Mouse (Mus musculus) frontal cortex, postnatal 10 days (tissue): ENCODE measurements around the gene Fam117b.

Experiments used
- DNase-seq, 2 experiments: peaks; one replicate each; pipeline ENCODE4 v3.0.0; 2022; ENCODE audit warnings: low spot score in 2 of 2, mixed read lengths in 1 of 2

The Fam117b gene

GRCm38 (mm10) chr1:59912413-59913157 is at the start of gene Fam117b:
Gene Fam117b, plus strand, starts transcription at chr1:59913006.
- peak; percentile 98 for DNase-seq

- DNase-seq = no peak
These were observed 44.8 kb upstream of the Fam117b start for GRCm38 (mm10) chr1:59868041-59868440.

DNA sequence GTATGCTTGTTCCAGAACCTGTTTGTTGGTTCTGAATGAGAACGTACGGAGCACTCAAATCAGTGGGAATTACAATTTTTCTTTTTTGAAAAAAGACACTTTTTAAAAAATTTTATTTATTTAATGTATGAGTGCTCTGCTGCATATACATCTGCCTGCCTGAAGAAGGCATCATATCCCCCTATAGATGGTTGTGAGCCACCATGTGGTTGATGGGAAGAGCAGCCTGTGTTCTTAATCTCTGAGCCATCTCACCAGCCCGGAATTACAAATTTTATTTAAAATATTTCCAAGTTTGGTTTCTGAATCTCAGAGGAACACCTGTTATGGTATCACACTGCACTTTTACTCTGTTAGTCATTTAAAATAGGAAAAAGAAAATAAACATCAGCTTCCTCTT is 38.8 kb upstream of the Fam117b start:
- no peak for DNase-seq

GRCm38 (mm10) chr1:59878098-59878497 is 34.7 kb upstream of the Fam117b start:
- no peak for DNase-seq

- peak in 1 of 2 experiments; percentile 74 for DNase-seq
These were observed 29.3 kb upstream of the Fam117b start for GRCm38 (mm10) chr1:59883349-59884134.

DNA sequence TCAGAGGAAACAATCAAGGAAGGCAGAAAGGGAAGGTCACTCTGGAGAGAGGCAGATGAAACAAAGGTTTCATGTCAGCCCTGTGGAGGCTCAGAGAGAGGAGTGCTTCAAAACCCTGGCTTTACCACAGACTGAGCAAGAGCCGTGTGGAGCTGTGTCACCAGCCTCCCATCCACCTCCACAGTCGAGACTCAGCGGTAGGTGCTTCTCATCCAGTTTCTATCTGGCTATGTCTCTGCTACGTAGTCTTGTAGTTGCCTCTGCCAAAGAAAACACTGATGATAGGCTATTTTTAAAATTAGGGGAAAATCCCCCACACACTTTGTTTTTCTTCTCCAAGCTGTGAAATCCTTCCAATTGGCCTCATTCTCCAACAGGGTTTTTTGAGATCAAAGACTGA is 25.9 kb upstream of the Fam117b start:
- DNase-seq = no peak

DNA sequence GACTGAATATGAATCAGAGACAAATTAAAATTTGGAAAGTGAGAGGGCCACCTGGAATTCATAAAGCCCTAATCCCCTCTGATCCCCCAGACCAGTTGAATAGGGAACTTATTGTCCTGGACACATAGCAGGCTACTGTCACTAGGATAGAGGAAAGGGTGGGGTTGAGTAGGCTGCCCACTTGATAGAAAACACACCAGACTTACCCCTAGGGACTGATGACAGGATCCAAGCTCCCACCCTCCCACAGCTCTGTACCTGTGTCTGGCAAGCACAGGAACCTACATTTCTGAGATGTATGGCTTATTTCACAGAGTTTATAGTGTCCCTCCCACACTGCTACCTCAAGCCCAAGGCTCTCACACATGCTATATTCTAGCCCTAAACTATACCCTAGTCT is 24.8 kb upstream of the Fam117b start:
- DNase-seq = no peak

- no peak for DNase-seq
These were observed 21.6 kb upstream of the Fam117b start for GRCm38 (mm10) chr1:59891185-59891584.

DNA sequence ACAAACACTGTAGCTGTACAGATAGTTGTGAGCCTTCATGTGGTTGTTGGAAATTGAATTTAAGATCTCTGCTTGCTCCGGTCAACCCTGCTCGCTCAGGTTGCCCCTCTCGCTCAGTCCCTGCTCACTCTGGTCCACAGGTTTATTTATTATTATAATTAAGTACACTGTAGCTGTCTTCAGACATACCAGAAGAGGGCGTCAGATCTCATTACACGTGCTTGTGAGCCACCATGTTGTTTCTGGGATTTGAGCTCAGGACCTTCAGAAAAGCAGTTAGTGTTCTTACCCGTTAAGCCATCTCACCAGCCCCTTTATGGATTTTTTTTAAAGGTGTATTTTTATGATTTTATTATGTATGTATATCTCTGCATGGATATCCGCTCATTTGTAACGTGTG is 20.0 kb upstream of the Fam117b start:
- no peak for DNase-seq

DNA sequence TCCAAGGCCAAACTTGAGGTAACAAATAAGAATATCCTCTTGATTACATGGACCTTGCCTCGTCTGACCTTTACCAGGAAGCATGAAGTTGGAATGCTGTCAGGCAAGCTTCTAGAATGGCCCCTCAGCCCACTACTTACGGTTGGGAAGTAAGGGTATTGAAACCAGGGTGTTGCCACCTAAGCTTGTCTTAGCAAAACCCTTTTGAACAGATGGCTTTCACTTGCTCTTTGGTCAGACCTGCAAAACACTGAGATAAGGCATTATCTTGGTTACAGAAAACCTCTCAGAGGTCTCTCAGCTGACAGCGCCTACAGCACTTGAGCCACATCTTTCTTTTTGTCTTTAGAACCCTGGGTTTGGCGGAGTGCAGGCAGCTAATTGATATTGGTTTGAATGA is 18.8 kb upstream of the Fam117b start:
- no peak for DNase-seq

GRCm38 (mm10) chr1:59895456-59895855 is 17.4 kb upstream of the Fam117b start:
- DNase-seq = peak; percentile 35 to 44

- DNase-seq = no peak
These were observed 15.5 kb upstream of the Fam117b start for GRCm38 (mm10) chr1:59897147-59897798.

DNA sequence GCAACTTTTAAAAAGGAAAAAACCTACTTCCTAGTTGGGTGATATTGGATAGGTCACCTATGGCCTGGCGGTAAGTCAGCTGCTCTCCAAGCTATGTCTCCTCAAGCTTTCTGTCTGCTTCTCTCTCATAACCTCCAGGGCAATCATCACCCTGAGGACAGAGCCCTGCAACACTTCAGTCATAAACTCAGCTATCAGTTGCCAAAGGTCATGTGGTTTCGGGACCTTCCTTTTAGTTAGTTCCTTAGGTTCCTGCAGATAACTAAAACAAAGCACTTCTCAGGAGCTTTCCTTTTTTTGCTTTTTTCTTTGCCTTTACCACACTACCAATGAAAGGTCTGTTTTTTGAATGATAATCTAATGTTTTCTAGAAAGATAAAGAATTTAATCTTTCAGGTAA is 13.1 kb upstream of the Fam117b start:
- DNase-seq = no peak

DNA sequence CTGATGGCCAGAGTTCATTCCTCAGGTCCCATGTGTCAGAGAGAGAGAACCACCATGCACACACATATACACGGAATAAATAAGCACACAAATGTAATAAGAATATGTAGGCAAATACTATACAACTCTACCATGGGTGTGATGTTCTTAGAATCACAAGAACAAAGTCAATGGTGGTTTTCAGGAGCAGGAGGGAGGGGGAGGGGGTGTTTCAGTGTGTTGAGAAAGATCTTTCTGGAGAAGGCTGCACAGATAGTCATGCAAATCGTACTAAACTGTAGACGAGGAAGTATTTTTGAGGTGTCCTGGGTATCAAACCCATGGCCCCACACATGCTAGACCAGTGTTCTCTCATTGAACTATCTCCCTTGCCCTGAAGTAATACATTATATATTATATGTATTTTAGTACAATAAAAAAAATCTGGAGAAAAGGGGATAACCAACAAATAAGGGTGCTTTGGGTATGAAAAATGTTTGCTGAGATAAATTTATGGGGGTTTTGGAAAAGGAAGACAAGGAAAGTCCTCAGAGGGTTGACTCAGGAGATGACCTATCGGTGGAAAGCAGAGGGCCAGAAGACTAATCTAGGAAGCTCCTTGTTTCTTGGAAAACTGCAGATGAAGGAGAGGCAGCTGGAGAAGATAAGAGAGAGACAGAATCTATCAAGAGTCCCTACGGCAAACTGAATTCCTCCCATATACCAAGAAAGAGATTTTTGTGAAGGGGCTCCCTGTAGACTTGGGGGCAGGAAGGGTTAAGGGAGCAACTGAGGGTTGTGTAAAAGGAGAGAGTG is 11.5 kb upstream of the Fam117b start:
- DNase-seq = no peak

DNA sequence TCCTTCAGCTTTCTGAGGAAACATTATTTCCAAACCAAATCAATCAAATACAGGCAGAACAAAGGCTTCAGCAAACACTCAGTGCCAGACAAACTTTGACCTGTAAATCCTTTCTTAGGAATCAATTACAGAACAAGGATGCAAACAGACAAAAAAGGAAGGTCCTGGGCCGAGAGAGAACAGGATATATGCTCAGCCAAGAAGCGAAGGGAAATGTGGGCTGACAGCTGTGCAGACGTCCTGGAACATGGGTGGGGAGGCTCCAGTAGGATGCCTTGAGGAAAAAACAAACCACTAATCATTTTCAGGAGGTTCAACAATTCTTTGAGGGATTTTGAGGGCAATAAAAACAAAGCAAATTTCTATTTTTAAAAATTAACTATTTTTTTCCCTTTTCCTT is 10.2 kb upstream of the Fam117b start:
- DNase-seq = no peak

DNA sequence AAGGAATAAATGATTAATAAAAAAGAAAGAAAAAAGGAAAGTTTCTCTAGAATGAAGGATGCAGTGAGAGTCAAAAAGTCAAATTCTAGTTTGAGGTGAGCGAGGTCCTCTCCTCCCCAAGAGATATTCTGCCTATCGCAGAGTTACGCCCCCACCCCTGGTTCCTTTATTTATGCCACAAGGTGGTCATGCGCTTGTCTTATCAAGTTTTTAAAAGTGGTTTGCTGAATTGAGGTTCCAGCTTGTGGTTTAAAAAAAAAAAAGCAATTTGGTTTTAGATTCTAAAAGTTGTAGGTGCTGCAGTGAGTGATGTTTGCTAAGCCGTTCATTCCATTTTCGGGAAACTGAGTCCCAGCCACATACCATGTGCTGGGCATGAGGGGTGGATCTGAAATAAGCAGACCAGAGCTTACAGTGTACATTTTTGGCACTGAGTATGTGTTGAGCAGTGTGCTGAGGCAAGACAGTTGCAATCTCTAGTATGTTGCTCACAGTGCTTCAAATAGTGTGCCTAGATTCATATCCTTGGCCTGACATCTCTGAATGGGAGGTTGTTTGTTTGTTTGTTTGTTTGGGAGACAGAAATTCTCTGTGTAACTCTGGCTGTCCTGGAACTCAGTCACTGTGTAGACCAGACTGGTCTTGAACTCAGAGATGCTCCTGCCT is 8.0 kb upstream of the Fam117b start:
- DNase-seq = no peak

DNA sequence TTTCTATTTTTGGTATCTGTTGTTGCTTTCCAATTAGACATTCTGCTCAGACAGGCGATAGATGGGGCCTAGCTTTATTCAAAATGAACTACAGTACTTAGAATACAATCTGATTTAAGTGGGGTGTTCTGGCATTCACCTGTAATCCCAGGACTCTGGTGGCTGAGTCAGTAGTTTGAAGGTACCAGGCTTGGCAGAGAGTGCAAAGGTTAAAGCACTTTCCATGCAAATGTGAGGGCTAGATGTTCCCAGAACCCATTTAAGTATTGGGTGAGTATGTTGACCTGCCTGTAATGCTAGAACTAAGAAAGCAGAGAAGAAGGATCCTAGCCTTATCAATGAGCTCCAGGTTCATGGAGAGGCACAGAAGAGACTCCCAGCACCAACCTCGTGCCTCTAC is 6.9 kb upstream of the Fam117b start:
- no peak for DNase-seq

GRCm38 (mm10) chr1:59906819-59907521 is 5.8 kb upstream of the Fam117b start:
- DNase-seq = no peak

- no peak for DNase-seq
These were observed 5.1 kb upstream of the Fam117b start for GRCm38 (mm10) chr1:59907700-59908099.

GRCm38 (mm10) chr1:59910941-59911340 is 1.9 kb upstream of the Fam117b start:
- no peak for DNase-seq
